12 mouse cellular contexts compared by ENCODE assay signal in genomic region chr4:99222221-99222620, GRCm38 (mm10).
"Had no signal": no experiment of that assay in that cellular context is flagged by ENCODE, and none has a peak within 500 bp of the region (broad histone marks: within the 10 kb centered on the region; RNA-seq: fewer than 3 reads in every experiment).

No protein-coding gene starts in this region.

- DNase-seq: lung, adult 18-20 months; lung, embryonic 14.5 days; lung, postnatal 10 days; midbrain, embryonic 14.5 days; retina, postnatal 1 day; right cerebral cortex, adult 18-20 months; right cerebral cortex, postnatal 25 days; right cerebral cortex, postnatal 4 days; spleen, adult 18-20 months; thymus, adult 18-20 months; thymus, postnatal 14 days; thymus, postnatal 36 days had no signal
